Mouse (Mus musculus): Measurements from ENCODE around the gene Ctbs. TPM values are rescaled to one million over a fixed set of nuclear protein-coding genes. Genes with fewer than 3 reads are reported as not detected.

Gene Ctbs
- polyA plus RNA-seq, 1 experiment from 2014 or later: 11.3 TPM

DNA sequence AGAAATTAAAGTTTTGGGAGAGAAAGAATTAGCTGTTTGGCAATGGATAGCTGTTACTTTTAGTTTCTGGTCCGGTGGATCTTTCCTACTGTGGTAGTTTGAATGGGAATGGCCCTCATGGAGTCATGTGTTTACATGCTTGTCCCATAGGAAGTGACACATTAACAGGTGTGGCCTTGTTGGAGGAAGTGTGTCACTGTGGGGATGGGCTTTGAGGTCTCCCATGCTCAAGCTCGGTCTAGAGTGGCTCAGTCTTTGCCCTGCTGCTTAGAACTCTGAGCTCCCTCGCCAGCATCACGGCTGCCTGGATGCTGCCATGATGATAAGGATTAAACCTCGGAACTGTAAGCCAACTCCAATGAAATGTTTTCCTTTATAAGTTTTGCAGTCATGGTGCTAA is 1.8 kb downstream of the Ctbs start:
- ATAC-seq: no peak
- no peak overlapping the region for H3K4me2 ChIP-seq (replicated peaks)
- WGBS: 94% methylated on average over 5 of the region's 5 CpGs
- no peaks in the 10 kb centered on the region for H3K9me3 ChIP-seq
- 0 out of 2 replicates have a peak, but pooled peaks cover 2% of the 10 kb centered on the region for H3K4me1 ChIP-seq (replicated peaks)
- H3K27me3 ChIP-seq (replicated peaks): no peaks in the 10 kb centered on the region
- H3K36me3 ChIP-seq: no peaks in the 10 kb centered on the region
- no peak overlapping the region for H3K4me3 ChIP-seq (replicated peaks)
- no peak overlapping the region for H3K9ac ChIP-seq
- H3K27ac ChIP-seq: no peak overlapping the region

DNA sequence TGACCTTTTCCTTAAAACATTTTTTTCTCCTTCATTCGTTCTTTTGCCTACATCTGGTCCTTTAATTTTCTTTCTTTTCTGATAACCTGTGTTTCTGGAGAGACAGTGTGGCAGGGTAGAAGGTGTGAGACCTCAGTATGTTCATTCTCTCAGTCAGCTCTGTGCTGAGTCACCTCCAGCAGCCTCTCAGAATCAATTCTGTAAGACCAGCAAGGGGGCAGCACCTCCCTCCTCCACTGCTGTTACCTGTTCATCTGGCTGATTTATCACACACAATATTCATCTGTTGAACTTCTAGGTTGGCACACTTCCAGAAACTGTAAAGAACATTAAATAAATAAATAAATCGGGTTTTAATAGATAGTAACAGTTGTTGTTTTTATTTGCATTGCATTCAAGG is 13.3 kb downstream of the Ctbs start:
- Histone ChIP-seq H3K27me3 (replicated peaks) (no peaks in the 10 kb centered on the region), H3K4me1 (replicated peaks) (no peaks in the 10 kb centered on the region), H3K4me3 (replicated peaks) (no peak overlapping the region), H3K4me2 (replicated peaks) (no peak overlapping the region), H3K27ac (no peak overlapping the region), H3K9ac (no peak overlapping the region), H3K36me3 (no peaks in the 10 kb centered on the region), H3K9me3 (no peaks in the 10 kb centered on the region)
- WGBS: 56% methylated on average over 2 of the region's 2 CpGs
- ATAC-seq: peak; percentile 47; the same call in 1 of the 2 replicates

DNA sequence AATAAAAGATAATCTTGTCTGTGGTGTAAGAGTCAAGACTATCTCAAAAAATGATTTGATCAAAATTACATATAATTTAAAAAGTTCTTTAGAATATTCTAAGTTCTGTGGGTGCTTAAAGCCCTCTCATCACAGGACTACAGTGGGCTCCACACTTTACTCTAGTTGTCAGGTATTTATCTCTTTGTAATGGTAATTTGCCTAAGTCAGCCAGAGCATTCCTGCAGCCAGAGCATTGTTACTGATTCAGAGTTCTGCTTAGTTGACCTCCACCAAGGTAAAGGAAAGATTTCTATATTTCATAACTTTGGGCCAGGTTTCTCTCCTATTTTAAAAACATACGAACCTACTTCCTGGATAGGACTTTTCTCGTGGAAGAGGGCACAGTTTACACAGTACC is 19.6 kb downstream of the Ctbs start:
- no peak overlapping the region for H3K4me2 ChIP-seq (replicated peaks)
- H3K4me3 ChIP-seq (replicated peaks): no peak overlapping the region
- H3K36me3 ChIP-seq: no peaks in the 10 kb centered on the region
- no peak overlapping the region for H3K9ac ChIP-seq
- H3K4me1 ChIP-seq (replicated peaks): no peaks in the 10 kb centered on the region
- WGBS: 76% methylated on average over 2 of the region's 2 CpGs
- no peak for ATAC-seq
- H3K27me3 ChIP-seq (replicated peaks): no peaks in the 10 kb centered on the region
- H3K27ac ChIP-seq: no peak overlapping the region
- no peaks in the 10 kb centered on the region for H3K9me3 ChIP-seq

DNA sequence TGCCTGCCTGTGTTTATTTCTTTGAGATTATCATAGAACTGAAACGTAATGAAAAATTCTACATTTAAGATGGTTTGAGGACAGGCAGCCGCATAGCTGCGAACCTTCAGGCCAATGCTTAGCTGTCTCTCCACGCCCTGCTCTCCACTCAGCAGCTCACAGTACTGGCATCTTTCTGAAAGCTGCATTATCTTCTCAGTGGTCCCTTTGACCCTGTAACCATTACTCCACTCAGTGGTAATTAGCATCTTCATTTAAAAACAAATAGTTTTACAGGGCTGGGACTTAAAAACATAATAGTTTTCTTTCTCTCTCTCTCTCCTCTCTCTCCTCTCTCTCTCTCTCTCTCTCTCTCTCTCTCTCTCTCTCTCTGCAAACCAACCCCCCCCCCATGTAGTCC is 23.1 kb downstream of the Ctbs start:
- Histone ChIP-seq H3K27me3 (replicated peaks) (no peaks in the 10 kb centered on the region), H3K4me2 (replicated peaks) (no peak overlapping the region), H3K9me3 (no peaks in the 10 kb centered on the region), H3K4me3 (replicated peaks) (no peak overlapping the region), H3K27ac (no peak overlapping the region), H3K4me1 (replicated peaks) (no peaks in the 10 kb centered on the region), H3K9ac (no peak overlapping the region), H3K36me3 (no peaks in the 10 kb centered on the region)
- 63% methylated on average over 4 of the region's 4 CpGs for WGBS
- no peak for ATAC-seq

DNA sequence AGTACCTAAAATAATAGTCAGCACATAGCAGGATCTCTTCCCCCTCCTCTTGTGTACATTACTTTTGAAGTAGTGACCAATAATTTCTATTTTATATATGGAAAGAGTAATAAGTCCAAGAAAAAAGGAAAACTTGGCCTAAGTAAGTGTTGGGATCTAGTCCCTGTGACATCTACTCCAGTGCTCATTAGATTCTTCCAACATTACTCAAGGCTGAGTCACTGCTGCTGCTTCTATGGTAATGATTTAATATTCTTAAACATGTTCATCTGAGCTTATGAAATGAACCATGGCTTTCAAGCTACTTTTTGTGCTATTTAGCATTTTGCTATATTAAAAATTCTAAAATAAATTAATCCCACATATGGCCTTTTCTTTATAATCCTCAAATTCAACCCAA is 24.1 kb downstream of the Ctbs start:
- no peak overlapping the region for H3K9ac ChIP-seq
- no peak overlapping the region for H3K4me3 ChIP-seq (replicated peaks)
- no peaks in the 10 kb centered on the region for H3K4me1 ChIP-seq (replicated peaks)
- H3K27me3 ChIP-seq (replicated peaks): no peaks in the 10 kb centered on the region
- H3K36me3 ChIP-seq: no peaks in the 10 kb centered on the region
- ATAC-seq: no peak
- no peak overlapping the region for H3K4me2 ChIP-seq (replicated peaks)
- no peak overlapping the region for H3K27ac ChIP-seq
- no peaks in the 10 kb centered on the region for H3K9me3 ChIP-seq

DNA sequence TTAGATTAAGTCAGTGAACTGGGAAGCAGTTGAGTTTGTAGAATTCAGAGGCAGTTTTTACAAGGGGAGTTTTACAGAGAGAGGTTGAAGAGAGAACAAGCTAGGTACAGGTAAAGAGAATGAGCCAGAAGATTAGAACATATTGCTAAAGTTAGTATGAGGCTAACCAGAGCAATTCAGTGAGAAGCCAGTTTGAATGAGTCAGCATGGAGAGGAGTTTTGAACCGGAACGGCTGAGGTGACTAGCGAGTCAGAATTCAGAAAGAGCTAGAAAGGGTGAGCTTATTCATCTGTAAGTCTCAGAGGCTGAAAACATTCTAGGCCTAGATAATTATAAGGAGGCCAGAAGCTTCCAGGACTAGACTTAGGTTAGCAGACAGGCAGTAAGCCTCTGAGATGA is 24.8 kb downstream of the Ctbs start:
- no peak overlapping the region for H3K4me3 ChIP-seq (replicated peaks)
- no peaks in the 10 kb centered on the region for H3K36me3 ChIP-seq
- H3K9me3 ChIP-seq: no peaks in the 10 kb centered on the region
- H3K4me1 ChIP-seq (replicated peaks): no peaks in the 10 kb centered on the region
- H3K4me2 ChIP-seq (replicated peaks): no peak overlapping the region
- no peak for ATAC-seq
- no peaks in the 10 kb centered on the region for H3K27me3 ChIP-seq (replicated peaks)
- H3K9ac ChIP-seq: no peak overlapping the region
- 94% methylated on average over 3 of the region's 3 CpGs for WGBS
- no peak overlapping the region for H3K27ac ChIP-seq

DNA sequence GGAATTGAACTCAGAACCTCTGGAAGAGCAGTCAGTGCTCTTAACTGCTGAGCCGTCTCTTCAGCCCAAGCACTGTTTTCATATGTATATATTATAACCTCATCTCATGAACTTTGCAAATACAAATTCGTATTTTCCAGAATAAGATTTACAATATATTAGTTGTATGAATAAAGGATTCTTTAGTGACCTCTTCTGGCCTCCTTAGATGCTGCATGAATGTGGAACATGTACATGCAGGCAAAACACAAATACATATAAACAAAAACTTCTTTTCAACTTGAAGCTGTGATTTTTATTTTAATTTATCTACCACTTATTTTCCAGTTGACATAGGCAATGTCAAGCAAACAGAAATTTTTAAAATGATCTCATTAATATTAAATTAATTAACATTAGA is 32.4 kb downstream of the Ctbs start:
- 54% methylated on average over 2 of the region's 2 CpGs for WGBS
- Histone ChIP-seq H3K36me3 (no peaks in the 10 kb centered on the region), H3K9me3 (no peaks in the 10 kb centered on the region), H3K27ac (no peak overlapping the region), H3K4me2 (replicated peaks) (no peak overlapping the region), H3K4me1 (replicated peaks) (no peaks in the 10 kb centered on the region), H3K27me3 (replicated peaks) (no peaks in the 10 kb centered on the region), H3K9ac (no peak overlapping the region), H3K4me3 (replicated peaks) (no peak overlapping the region)
- ATAC-seq: no peak

DNA sequence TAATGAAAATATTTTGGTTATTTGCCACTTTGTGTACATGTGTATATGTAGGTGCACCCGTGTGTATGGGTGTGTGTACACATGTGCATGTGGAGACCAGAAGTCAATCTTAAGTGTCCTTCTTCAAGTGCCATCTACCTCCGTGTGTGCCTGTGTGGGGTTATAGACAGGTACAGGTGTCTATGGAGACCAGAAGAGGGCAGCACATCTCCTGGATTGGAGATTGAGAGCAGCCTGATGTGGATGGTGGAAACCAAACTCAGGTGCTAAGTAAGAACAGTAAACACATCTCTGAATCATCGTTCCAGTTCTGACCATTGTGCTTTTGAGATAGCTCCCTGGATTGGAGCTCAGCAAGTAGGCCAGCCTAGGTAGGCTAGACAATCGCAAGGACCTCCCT is 36.9 kb downstream of the Ctbs start:
- Histone ChIP-seq H3K4me1 (replicated peaks) (no peaks in the 10 kb centered on the region), H3K4me2 (replicated peaks) (no peak overlapping the region), H3K27ac (no peak overlapping the region), H3K9ac (no peak overlapping the region), H3K36me3 (no peaks in the 10 kb centered on the region), H3K4me3 (replicated peaks) (no peak overlapping the region), H3K27me3 (replicated peaks) (no peaks in the 10 kb centered on the region), H3K9me3 (no peaks in the 10 kb centered on the region)
- no peak for ATAC-seq
- WGBS: 89% methylated on average over 4 of the region's 4 CpGs

DNA sequence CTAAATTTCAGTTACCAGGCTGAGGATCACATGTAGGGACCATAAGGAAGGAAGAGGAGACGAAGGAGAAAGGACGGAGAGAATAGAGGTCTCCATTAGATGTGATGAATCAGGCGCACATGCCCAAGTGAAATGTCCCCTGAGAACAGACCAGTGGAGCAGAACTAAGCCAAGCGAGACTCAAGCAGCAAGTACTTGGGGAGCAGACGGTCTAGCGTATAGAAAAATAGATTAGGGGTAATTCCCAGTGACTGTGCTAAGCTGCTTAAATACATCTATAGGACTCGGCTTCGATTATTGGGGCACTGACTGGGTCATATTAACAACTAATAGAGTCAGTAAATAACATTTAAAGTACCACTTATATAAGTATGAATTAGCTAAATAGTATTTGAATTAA is 45.3 kb downstream of the Ctbs start:
- no peak for ATAC-seq
- Histone ChIP-seq H3K9ac (no peak overlapping the region), H3K4me2 (replicated peaks) (no peak overlapping the region), H3K36me3 (no peaks in the 10 kb centered on the region), H3K4me1 (replicated peaks) (no peaks in the 10 kb centered on the region), H3K27me3 (replicated peaks) (no peaks in the 10 kb centered on the region), H3K9me3 (no peaks in the 10 kb centered on the region), H3K27ac (no peak overlapping the region), H3K4me3 (replicated peaks) (no peak overlapping the region)
- WGBS: 90% methylated on average over 8 of the region's 8 CpGs

DNA sequence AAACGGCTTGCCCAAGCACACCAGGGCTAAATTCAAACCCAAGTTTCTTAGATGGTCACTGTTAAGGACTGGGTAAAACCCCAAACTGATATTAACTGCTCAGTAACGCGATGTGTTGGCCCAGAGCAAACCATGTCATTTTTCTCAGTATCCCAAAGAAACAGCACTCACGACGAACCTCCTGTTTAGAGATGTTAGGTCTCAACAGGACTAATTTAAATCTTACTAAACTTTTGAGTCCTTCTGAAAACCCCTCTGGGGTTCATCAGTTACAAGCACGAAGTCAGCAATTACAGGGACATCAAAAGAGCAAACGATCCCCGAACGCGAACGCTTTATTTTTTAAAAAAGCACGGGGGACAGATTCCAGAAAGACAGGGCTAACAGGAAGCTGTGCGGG is 49.4 kb downstream of the Ctbs start:
- H3K4me1 ChIP-seq (replicated peaks): peaks cover 18% of the 10 kb centered on the region
- ATAC-seq: peak; percentile 0; the same call in 1 of the 2 replicates
- peak overlapping the region; percentile 88 for H3K27ac ChIP-seq
- peak overlapping the region; percentile 87 for H3K4me3 ChIP-seq (replicated peaks)
- 3% methylated on average over 13 of the region's 13 CpGs for WGBS
- peak overlapping the region; percentile 34 for H3K4me2 ChIP-seq (replicated peaks)
- H3K27me3 ChIP-seq (replicated peaks): no peaks in the 10 kb centered on the region
- no peaks in the 10 kb centered on the region for H3K9me3 ChIP-seq
- H3K36me3 ChIP-seq: peaks cover 3% of the 10 kb centered on the region; the same call in 1 of the 2 replicates
- peak overlapping the region; percentile 92 for H3K9ac ChIP-seq

DNA sequence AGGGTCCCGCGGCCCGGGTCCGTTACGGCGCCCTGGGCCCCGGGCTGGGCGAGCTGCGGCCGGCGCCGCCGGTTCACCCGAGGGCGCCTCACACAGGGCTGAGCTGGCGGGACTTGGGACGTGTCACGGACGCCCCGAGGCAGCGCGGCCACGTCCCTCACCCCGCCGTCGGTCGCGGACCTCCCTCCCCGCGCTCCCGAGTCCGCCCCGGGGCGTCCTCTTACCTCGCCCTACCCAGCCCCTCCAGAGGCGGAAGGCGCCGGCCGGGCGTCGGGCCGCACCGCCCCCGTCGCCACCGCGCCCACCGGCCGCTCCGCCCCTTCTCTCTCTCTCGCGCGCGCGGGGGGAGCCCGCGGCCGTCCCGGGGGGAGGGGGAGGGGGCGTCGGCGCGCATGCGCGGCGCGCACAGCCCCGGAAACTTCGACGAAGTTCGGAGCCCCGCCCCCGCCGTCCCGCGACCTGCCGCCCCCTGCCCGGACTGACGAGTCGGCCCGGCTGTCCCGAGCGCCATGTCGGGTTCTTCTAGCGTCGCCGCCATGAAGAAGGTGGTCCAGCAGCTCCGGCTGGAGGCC is 49.9 kb downstream of the Ctbs start, which contains the start of the genes Spata1 and Gng5:
Gene Spata1, minus strand, starts transcription at position 323 of the 572 bp plus-strand sequence.
Gene Gng5, plus strand, starts transcription at position 377 of the 572 bp plus-strand sequence.
- Histone ChIP-seq H3K4me2 (replicated peaks) (peak within 1 kb of the TSS; percentile 65), H3K9me3 (no peaks in the 10 kb centered on the region), H3K4me3 (replicated peaks) (peak within 1 kb of the TSS; percentile 87), H3K27ac (peak within 1 kb of the TSS; percentile 96), H3K27me3 (replicated peaks) (no peaks in the 10 kb centered on the region), H3K36me3 (peaks cover 5% of the 10 kb centered on the region; the same call in 1 of the 2 replicates), H3K9ac (peak within 1 kb of the TSS; percentile 92), H3K4me1 (replicated peaks) (peaks cover 18% of the 10 kb centered on the region)
- WGBS: under 1% methylated on average over 76 of the region's 88 CpGs
- ATAC-seq: peak; percentile 97

DNA sequence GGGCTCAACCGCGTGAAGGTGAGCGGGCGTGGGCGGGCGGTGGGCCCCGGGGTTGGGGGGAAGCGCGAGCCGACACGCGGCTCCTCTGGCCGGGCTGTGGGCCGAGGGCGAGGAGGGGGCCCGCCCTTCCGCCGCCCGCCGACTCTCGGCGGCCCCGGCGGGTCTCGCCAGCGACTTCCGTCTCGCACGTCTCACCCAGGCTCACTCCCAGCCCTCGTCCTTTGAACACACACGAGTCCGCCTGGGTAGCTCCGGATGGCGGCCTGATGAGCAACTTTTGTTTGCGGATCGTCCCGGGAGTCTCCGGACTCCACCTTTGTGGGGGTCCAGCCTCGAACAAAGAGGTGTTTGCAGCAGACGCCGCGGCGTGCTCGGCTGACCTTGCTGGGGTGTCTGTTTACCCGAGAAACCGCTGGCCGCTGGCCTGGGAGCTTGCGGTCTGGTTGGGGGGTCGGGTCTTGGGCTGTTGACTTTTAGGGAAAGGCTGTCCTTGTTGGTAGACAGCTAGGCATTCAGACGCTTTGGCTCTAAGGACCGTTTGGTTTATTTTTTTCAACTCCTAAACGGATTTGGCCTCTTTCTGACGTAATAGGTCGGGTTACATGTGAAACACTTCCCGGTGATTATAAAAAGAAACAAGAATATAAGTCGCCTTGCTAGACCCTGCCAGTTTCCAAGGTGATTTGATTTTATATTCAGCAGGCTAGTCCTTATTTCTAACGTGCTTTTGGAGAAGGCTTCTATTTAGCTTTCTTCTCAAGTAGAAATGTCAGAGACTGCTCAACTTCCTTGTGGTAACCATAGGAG is 50.6 kb downstream of the Ctbs start:
- under 1% methylated on average over 57 of the region's 57 CpGs for WGBS
- Histone ChIP-seq H3K4me3 (replicated peaks) (peak overlapping the region; percentile 87), H3K9ac (peak overlapping the region; percentile 92), H3K27me3 (replicated peaks) (no peaks in the 10 kb centered on the region), H3K9me3 (no peaks in the 10 kb centered on the region), H3K4me1 (replicated peaks) (peaks cover 18% of the 10 kb centered on the region), H3K27ac (peak overlapping the region; percentile 96), H3K4me2 (replicated peaks) (peak overlapping the region; percentile 65), H3K36me3 (peaks cover 5% of the 10 kb centered on the region; the same call in 1 of the 2 replicates)
- ATAC-seq: peak; percentile 74

DNA sequence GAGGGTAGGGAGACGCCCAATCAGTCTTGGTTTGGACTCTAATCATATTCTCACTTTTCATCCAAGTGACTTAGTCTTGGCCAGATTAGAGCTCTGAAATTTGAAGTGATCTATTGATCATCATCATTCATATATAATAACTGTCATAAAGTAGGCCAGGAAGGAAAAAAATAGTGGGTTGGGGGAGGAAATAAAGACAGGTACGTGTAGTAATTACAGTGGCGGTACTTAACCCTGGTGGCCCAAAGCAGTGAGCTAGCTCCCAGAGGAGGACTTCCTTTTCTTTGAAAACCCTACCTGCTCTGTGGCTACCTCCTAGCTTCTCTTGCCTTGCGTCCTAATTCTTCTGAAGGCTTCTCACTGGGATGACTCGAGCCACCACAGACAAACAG is 51.2 kb downstream of the Ctbs start:
- WGBS: 4% methylated on average over 5 of the region's 5 CpGs
- peak overlapping the region; percentile 92 for H3K9ac ChIP-seq
- peaks cover 9% of the 10 kb centered on the region for H3K36me3 ChIP-seq
- ATAC-seq: no peak
- H3K4me1 ChIP-seq (replicated peaks): peaks cover 18% of the 10 kb centered on the region
- no peak overlapping the region for H3K27ac ChIP-seq
- peak overlapping the region; percentile 65 for H3K4me2 ChIP-seq (replicated peaks)
- peak overlapping the region; percentile 87 for H3K4me3 ChIP-seq (replicated peaks)
- H3K9me3 ChIP-seq: no peaks in the 10 kb centered on the region
- H3K27me3 ChIP-seq (replicated peaks): no peaks in the 10 kb centered on the region

Measured in intestine, embryonic 15.5 days (tissue).